Mouse (Mus musculus): Measurements from ENCODE around the gene Ripk4.

DNA sequence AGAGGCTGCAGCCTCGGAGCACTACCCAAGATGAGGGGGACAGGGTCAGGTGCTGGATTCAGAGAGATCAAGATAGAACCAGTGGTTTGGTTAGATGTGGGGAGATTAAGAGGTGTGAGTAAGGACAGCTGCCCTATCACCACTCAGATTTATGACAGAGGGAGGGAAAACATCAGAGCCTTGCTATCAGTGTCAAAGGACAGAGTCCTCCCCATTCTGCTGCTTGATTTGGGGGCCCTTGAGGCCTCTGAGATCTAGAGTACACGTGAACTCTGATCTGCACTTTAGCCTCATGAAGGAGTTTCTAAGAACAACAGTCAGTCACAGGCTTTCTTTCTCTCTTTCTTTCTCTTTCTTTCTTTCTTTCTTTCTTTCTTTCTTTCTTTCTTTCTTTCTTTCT, 30.0 kb downstream of the Ripk4 start:
- no peak for TF ChIP-seq CTCF (IDR thresholded peaks at IDR 0.05)
- no peak for TF ChIP-seq EP300 (IDR thresholded peaks at IDR 0.05)

All from lung, postnatal 0 days (tissue).